Mouse (Mus musculus): ENCODE data around the gene Sap30l.

GRCm38 (mm10) chr11:57787913-57788312 is 13.5 kb upstream of the Sap30l start:
- TF ChIP-seq MYOD1 (IDR thresholded peaks at IDR 0.05; ENCODE audit: control insufficient read depth, insufficient read length, low read depth) = no peak
- no peak for TF ChIP-seq CTCF (IDR thresholded peaks at IDR 0.05; ENCODE audit: control insufficient read depth, insufficient read depth, insufficient read length)
- TF ChIP-seq MAX (IDR thresholded peaks at IDR 0.05) = no peak
- no peak for TF ChIP-seq USF1 (IDR thresholded peaks at IDR 0.05; ENCODE audit: low read depth)
- TF ChIP-seq CEBPB (IDR thresholded peaks at IDR 0.05; ENCODE audit: low read depth) = no peak
- no peak for TF ChIP-seq MYOG (IDR thresholded peaks at IDR 0.05; ENCODE audit: control insufficient read depth, extremely low read depth, insufficient read length)

All from C2C12 (cell line).